Mouse (Mus musculus) gastrocnemius, adult 8-10 months (tissue): ENCODE measurements around the gene Col26a1. TPM values are rescaled to one million over a fixed set of nuclear protein-coding genes. Genes with fewer than 3 reads are reported as not detected.
A peak's percentile ranks its signal among the peaks of the same experiment; 100 is the strongest.
"Not testable (repeated sequence)": the region's sequence is repeated elsewhere in the genome, so short reads cannot be mapped to it uniquely, and the experiment has no call there.

ENCODE experiments used
- DNase-seq, 2 experiments: peaks; one replicate each; pipeline ENCODE4 v3.0.0; 2022; ENCODE audit warnings: low spot score in 2 of 2
- total RNA-seq, 4 experiments: library from RNA; stranded (reverse); gene quantifications; 2 replicates each; pipeline ENCODE4 v1.2.4; 2022

Col26a1 gene
- total RNA-seq, 4 experiments from 2014 or later = 0.19 to 1.0 (median 0.28) TPM

GRCm38 (mm10) chr5:136754053-136754591 lies 128.9 kb downstream of the Col26a1 start:
- DNase-seq = no peak

GRCm38 (mm10) chr5:136753176-136753575 lies 129.8 kb downstream of the Col26a1 start:
- DNase-seq = not testable (repeated sequence)

GRCm38 (mm10) chr5:136752104-136752503 lies 130.9 kb downstream of the Col26a1 start:
- DNase-seq = no peak

- DNase-seq = no peak
Observed at GRCm38 (mm10) chr5:136746596-136746995, 136.4 kb downstream of the Col26a1 start.

GRCm38 (mm10) chr5:136738918-136739317 lies 144.1 kb downstream of the Col26a1 start:
- no peak for DNase-seq

GRCm38 (mm10) chr5:136726271-136726670 lies 156.7 kb downstream of the Col26a1 start:
- DNase-seq = not testable (repeated sequence)

GRCm38 (mm10) chr5:136721596-136721995 lies 161.4 kb downstream of the Col26a1 start:
- DNase-seq = no peak

- DNase-seq = no peak
Observed at GRCm38 (mm10) chr5:136718656-136719055, 164.4 kb downstream of the Col26a1 start.

GRCm38 (mm10) chr5:136717573-136717854 lies 165.5 kb downstream of the Col26a1 start:
- no peak for DNase-seq

GRCm38 (mm10) chr5:136716696-136717572 lies 166.1 kb downstream of the Col26a1 start:
- DNase-seq = no peak

GRCm38 (mm10) chr5:136714879-136715278 lies 168.1 kb downstream of the Col26a1 start:
- no peak for DNase-seq

GRCm38 (mm10) chr5:136714232-136714875 lies 168.7 kb downstream of the Col26a1 start:
- DNase-seq = no peak

GRCm38 (mm10) chr5:136710742-136711141 lies 172.3 kb downstream of the Col26a1 start:
- DNase-seq = no peak

GRCm38 (mm10) chr5:136708116-136708515 lies 174.9 kb downstream of the Col26a1 start:
- no peak for DNase-seq

- peak in 1 of 2 experiments; percentile 35 for DNase-seq
Observed at GRCm38 (mm10) chr5:136706803-136707202, 176.2 kb downstream of the Col26a1 start.

- no peak for DNase-seq
Observed at GRCm38 (mm10) chr5:136705532-136705931, 177.5 kb downstream of the Col26a1 start.

GRCm38 (mm10) chr5:136704151-136704550 lies 178.9 kb downstream of the Col26a1 start:
- no peak for DNase-seq

GRCm38 (mm10) chr5:136703751-136704150 lies 179.3 kb downstream of the Col26a1 start:
- DNase-seq = peak; percentile 40 to 43

- DNase-seq = no peak
Observed at GRCm38 (mm10) chr5:136702159-136702725, 180.8 kb downstream of the Col26a1 start.

GRCm38 (mm10) chr5:136697618-136698017 lies 185.4 kb downstream of the Col26a1 start:
- no peak for DNase-seq

GRCm38 (mm10) chr5:136696516-136696915 lies 186.5 kb downstream of the Col26a1 start:
- no peak for DNase-seq

GRCm38 (mm10) chr5:136694976-136695375 lies 188.0 kb downstream of the Col26a1 start:
- no peak for DNase-seq
